Mouse (Mus musculus) midbrain, embryonic 11.5 days (tissue): Measurements from ENCODE around the gene Rnf103. TPM values are rescaled to one million over a fixed set of nuclear protein-coding genes. Genes with fewer than 3 reads are reported as not detected.

Experiments used
- ATAC-seq: fragments of 200-750 bp; cut with Nextera tagmentation; 2 replicates; pipeline ENCODE4 v1.8.0; 2017; ENCODE audit warnings: moderate TSS enrichment, moderate library complexity; ENCODE audit not compliant: low FRiP score
- DNase-seq: peaks from one replicate; pipeline ENCODE4 v3.0.0; 2015; ENCODE audit warnings: low spot score; ENCODE audit errors: missing footprints
- H3K27ac ChIP-seq: fragments of 300-500 bp; sonication (generic); 2 replicates; pipeline ENCODE4 v1.5.1; 2014; ENCODE audit warnings: low read depth, low read length
- H3K27me3 ChIP-seq: fragments of 300-500 bp; sonication (generic); 2 replicates; pipeline ENCODE4 v1.6.1; 2014; ENCODE audit warnings: mild to moderate bottlenecking, low read length, moderate library complexity, mixed read lengths; ENCODE audit not compliant: control insufficient read depth, insufficient read depth
- H3K36me3 ChIP-seq: fragments of 300-500 bp; sonication (generic); 2 replicates; pipeline ENCODE4 v1.6.1; 2014; ENCODE audit warnings: mild to moderate bottlenecking, low read length, moderate library complexity, mixed read lengths; ENCODE audit not compliant: control insufficient read depth, insufficient read depth
- H3K4me1 ChIP-seq: fragments of 300-500 bp; sonication (generic); 2 replicates; pipeline ENCODE4 v1.6.1; 2014; ENCODE audit warnings: low read length; ENCODE audit not compliant: control insufficient read depth, insufficient read depth
- H3K4me2 ChIP-seq: fragments of 300-500 bp; sonication (generic); 2 replicates; pipeline ENCODE4 v1.6.1; 2014; ENCODE audit warnings: mild to moderate bottlenecking, moderate library complexity
- H3K4me3 ChIP-seq: fragments of 300-500 bp; sonication (generic); 2 replicates; pipeline ENCODE4 v1.5.1; 2014; ENCODE audit warnings: low read depth, low read length
- H3K9ac ChIP-seq: fragments of 300-500 bp; sonication (generic); 2 replicates; pipeline ENCODE4 v1.6.1; 2014; ENCODE audit warnings: low read length
- H3K9me3 ChIP-seq: fragments of 300-500 bp; sonication (generic); 2 replicates; pipeline ENCODE4 v1.6.1; 2016; ENCODE audit warnings: low read length; ENCODE audit not compliant: control insufficient read depth
- WGBS: fragments of 180-500 bp; shearing (Covaris S2); extraction: QIAGEN DNeasy Blood & Tissue Kit; methylation state at CpG from one replicate; pipeline ENCODE4 v1.1.7; 2014; 5-methylcytosine and 5-hydroxymethylcytosine counted together
- polyA plus RNA-seq: library from polyadenylated mRNA; unstranded; fragments of >200 nt; fragmentation: Nextera tagmentation; extraction: Ambion mirVana; gene quantifications from 2 replicates; pipeline ENCODE4 v1.2.1, GENCODE M21; 2014

Gene Rnf103
- polyA plus RNA-seq, 1 experiment from 2014 or later, result 16.4 TPM

- H3K36me3 ChIP-seq, result no peaks in the 10 kb centered on the region
- DNase-seq, result no peak
- no peaks in the 10 kb centered on the region for H3K4me1 ChIP-seq
- H3K9me3 ChIP-seq, result no peaks in the 10 kb centered on the region
- 85% methylated on average over 4 of the region's 4 CpGs for WGBS
- H3K27me3 ChIP-seq, result no peaks in the 10 kb centered on the region
- no peak overlapping the region for H3K4me3 ChIP-seq
- no peak overlapping the region for H3K27ac ChIP-seq
- no peak overlapping the region for H3K4me2 ChIP-seq
- H3K9ac ChIP-seq, result no peak overlapping the region
- ATAC-seq, result no peak
Observed at GRCm38 (mm10) chr6:71504091-71504490, 10.4 kb downstream of the Rnf103 start.

- Histone ChIP-seq H3K36me3 (no peaks in the 10 kb centered on the region), H3K9me3 (no peaks in the 10 kb centered on the region), H3K4me2 (no peak overlapping the region), H3K4me1 (no peaks in the 10 kb centered on the region), H3K27me3 (no peaks in the 10 kb centered on the region), H3K9ac (no peak overlapping the region), H3K27ac (no peak overlapping the region), H3K4me3 (no peak overlapping the region)
- no peak for DNase-seq
- no peak for ATAC-seq
- 90% methylated on average over 2 of the region's 2 CpGs for WGBS
Observed at GRCm38 (mm10) chr6:71505671-71506070, 12.0 kb downstream of the Rnf103 start.

DNA sequence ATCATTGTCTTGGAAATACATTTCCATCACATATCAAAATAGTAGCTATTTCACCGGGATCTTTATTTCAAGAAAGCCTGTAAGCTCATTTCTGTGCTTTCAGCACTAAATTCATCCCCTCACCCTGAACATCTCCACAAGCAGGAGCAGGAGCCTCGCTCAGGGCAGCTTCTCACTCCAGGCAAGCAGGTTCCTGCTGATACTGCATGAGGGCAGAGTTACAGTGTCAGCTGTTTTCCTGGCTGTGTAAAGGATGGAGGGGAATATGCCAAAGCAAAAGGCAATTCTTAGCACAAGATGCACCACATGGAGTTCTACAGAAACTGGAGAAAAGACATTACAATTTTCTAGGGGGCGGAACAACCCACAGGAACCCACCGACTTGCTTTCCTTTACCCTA lies 25.8 kb downstream of the Rnf103 start:
- ATAC-seq (no peak), DNase-seq (no peak)
- H3K4me2 ChIP-seq, result no peak overlapping the region
- no peaks in the 10 kb centered on the region for H3K9me3 ChIP-seq
- no peaks in the 10 kb centered on the region for H3K4me1 ChIP-seq
- H3K4me3 ChIP-seq, result no peak overlapping the region
- no peaks in the 10 kb centered on the region for H3K27me3 ChIP-seq
- no peaks in the 10 kb centered on the region for H3K36me3 ChIP-seq
- no peak overlapping the region for H3K9ac ChIP-seq
- WGBS, result 90% methylated on average over 4 of the region's 4 CpGs
- no peak overlapping the region for H3K27ac ChIP-seq

DNA sequence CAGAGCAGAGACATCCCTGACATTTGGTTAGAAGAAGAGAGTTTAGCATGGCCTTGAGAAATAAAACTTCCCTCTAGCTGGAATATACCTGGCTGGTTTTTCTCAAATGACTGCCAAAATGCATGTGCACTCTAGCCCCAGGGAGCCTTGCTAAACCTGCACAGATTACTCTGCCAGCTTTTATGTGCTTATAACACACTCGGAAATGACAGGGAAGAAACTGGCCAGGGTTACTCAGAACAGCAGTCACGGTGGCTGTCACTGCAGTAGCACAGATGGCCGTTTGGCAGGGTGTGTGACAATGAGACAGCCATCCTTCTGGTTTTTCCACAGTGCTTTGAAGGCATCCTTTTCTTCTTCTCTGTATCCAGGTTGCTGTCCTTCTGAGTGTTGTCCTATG lies 31.9 kb downstream of the Rnf103 start:
- Histone ChIP-seq H3K4me3 (no peak overlapping the region), H3K4me2 (no peak overlapping the region), H3K9me3 (no peaks in the 10 kb centered on the region), H3K27ac (no peak overlapping the region), H3K27me3 (no peaks in the 10 kb centered on the region), H3K4me1 (no peaks in the 10 kb centered on the region), H3K9ac (no peak overlapping the region), H3K36me3 (no peaks in the 10 kb centered on the region)
- ATAC-seq (no peak), DNase-seq (no peak)
- WGBS, result 78% methylated on average over 3 of the region's 3 CpGs

- no peak overlapping the region for H3K4me3 ChIP-seq
- 88% methylated on average over 10 of the region's 10 CpGs for WGBS
Observed at GRCm38 (mm10) chr6:71527056-71527455, 33.4 kb downstream of the Rnf103 start.

DNA sequence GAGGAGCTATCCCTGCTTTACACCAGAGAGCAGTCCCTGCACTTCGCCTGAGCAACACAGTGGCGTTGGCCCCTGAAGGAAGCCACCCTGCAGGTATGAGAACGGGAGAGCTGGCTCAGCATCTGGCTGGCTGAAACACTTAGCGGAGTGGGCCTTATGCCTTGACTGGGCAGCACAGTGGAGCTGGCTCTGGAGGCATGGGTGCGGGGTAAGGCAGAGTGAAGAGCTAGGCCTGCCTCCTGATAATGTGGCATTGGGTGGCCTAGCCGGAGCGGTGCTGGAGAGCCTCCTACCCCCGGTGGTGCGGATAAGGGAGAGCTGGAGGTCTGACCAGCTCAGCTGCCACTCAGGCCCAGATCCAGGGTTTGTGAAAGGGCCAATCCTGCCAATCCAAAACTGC lies 34.1 kb downstream of the Rnf103 start:
- DNase-seq (no peak), ATAC-seq (no peak)
- Histone ChIP-seq H3K27me3 (no peaks in the 10 kb centered on the region), H3K9me3 (no peaks in the 10 kb centered on the region), H3K4me3 (no peak overlapping the region), H3K4me2 (no peak overlapping the region), H3K4me1 (no peaks in the 10 kb centered on the region), H3K27ac (no peak overlapping the region), H3K36me3 (no peaks in the 10 kb centered on the region), H3K9ac (no peak overlapping the region)
- WGBS, result 86% methylated on average over 9 of the region's 9 CpGs

More at GRCm38 (mm10) chr6:71527056-71527455, 33.4 kb downstream of the Rnf103 start:
- Histone ChIP-seq H3K36me3 (no peaks in the 10 kb centered on the region), H3K4me2 (no peak overlapping the region), H3K9me3 (no peaks in the 10 kb centered on the region), H3K9ac (no peak overlapping the region), H3K27me3 (no peaks in the 10 kb centered on the region), H3K27ac (no peak overlapping the region), H3K4me1 (no peaks in the 10 kb centered on the region)
- ATAC-seq (no peak), DNase-seq (no peak)

GRCm38 (mm10) chr6:71530176-71530575 lies 36.5 kb downstream of the Rnf103 start:
- Histone ChIP-seq H3K36me3 (no peaks in the 10 kb centered on the region), H3K9ac (no peak overlapping the region), H3K4me3 (no peak overlapping the region), H3K9me3 (no peaks in the 10 kb centered on the region), H3K27ac (no peak overlapping the region), H3K4me2 (no peak overlapping the region), H3K4me1 (no peaks in the 10 kb centered on the region), H3K27me3 (no peaks in the 10 kb centered on the region)
- DNase-seq (no peak), ATAC-seq (no peak)
- 92% methylated on average over 8 of the region's 8 CpGs for WGBS

- Histone ChIP-seq H3K4me2 (no peak overlapping the region), H3K9me3 (no peaks in the 10 kb centered on the region), H3K4me3 (no peak overlapping the region), H3K27me3 (no peaks in the 10 kb centered on the region), H3K36me3 (no peaks in the 10 kb centered on the region), H3K27ac (no peak overlapping the region), H3K9ac (no peak overlapping the region), H3K4me1 (no peaks in the 10 kb centered on the region)
- ATAC-seq (no peak), DNase-seq (no peak)
Observed at GRCm38 (mm10) chr6:71537286-71537685, 43.6 kb downstream of the Rnf103 start.

GRCm38 (mm10) chr6:71543686-71544499 lies 50.2 kb downstream of the Rnf103 start, which contains the start of gene Chmp3:
Gene Chmp3 (plus strand): TSS chr6:71543797.
- no peaks in the 10 kb centered on the region for H3K36me3 ChIP-seq
- H3K27ac ChIP-seq, result peak within 1 kb of the TSS; percentile 97
- peaks cover 4% of the 10 kb centered on the region; the same call in 1 of the 2 replicates for H3K4me1 ChIP-seq
- H3K27me3 ChIP-seq, result no peaks in the 10 kb centered on the region
- peak within 1 kb of the TSS; percentile 77 for H3K4me3 ChIP-seq
- H3K9ac ChIP-seq, result peak within 1 kb of the TSS; percentile 99
- DNase-seq, result peak; percentile 100
- H3K9me3 ChIP-seq, result no peaks in the 10 kb centered on the region
- H3K4me2 ChIP-seq, result peak within 1 kb of the TSS; percentile 59
- under 1% methylated on average over 58 of the region's 59 CpGs for WGBS
- peak; percentile 98 for ATAC-seq
